Mouse (Mus musculus) right cerebral cortex, adult 18-20 months (tissue): ENCODE results near the gene Kirrel3.

Source experiments
- DNase-seq: peaks from one replicate; pipeline ENCODE4 v3.0.0; 2022; ENCODE audit warnings: mixed read lengths

Kirrel3 gene

DNA sequence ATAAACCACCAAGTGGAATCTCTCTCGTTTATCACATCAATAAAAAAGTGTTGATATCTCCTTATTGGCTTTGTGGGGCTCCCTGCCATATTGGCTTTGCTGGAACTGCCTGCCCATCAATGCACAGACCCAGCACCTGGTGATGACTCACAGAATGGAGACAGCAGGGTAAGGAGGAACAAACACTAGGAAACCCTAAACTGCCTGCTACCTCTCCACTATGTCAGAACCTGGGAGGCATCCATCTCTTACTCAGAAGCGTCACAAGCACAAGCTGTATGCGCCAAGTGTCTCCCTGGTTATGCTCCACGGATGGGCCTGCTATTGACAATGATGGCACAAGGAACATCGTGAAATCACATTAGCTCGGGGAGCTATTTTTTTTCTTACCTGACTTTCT lies 33.2 kb downstream of the Kirrel3 start:
- DNase-seq = no peak

DNA sequence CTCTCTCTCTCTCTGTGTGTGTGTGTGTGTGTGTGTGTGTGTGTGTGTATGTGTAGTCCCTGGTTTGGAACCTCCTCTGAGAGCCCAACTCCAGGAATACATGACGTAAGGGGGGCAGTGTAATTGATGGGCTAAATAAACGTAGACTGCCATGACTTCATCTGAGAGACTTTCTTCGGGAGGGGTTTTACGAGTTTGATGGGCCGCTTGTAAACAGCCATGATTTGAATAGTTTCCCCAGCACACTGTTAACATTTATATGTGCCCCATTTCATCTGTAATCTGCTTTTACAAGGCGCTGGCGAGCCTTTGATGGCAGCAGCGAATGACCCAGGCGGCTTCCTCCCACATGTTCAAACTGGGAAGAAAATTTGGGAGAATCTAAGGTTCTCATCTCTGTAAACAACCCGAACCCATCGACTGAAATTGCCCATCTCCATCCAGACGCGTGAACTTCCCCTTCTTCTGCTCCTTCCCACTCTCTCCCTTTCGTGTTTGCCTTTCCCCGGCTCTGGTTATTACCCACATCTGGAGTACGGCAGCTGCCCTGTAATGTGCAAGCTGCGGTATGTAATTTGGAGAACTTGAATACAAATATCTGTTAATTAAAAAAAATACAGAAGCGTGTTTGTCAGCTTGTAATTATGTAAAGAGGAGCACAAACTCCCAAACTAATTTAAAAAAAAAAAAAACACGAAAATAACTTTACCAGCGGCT lies 34.7 kb downstream of the Kirrel3 start:
- DNase-seq = no peak

DNA sequence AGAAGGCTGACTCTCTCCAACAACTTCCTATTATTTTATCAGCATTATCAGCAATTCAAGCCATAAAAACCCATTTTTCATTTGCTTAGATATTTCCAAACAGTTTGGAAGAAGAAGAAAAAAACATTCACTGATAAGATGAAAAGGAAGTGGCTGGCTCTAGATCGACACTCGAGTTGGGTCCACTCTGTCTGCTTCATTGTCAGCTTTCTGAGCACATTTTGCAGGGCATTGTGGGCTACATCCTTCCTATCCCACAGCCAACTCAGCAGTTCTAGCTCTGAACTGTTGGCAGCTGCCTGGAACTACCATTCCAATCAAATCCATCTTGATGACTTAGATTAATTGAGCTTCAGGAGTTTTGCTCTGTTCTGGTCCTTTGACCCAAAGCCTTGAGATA lies 40.0 kb downstream of the Kirrel3 start:
- DNase-seq = no peak

DNA sequence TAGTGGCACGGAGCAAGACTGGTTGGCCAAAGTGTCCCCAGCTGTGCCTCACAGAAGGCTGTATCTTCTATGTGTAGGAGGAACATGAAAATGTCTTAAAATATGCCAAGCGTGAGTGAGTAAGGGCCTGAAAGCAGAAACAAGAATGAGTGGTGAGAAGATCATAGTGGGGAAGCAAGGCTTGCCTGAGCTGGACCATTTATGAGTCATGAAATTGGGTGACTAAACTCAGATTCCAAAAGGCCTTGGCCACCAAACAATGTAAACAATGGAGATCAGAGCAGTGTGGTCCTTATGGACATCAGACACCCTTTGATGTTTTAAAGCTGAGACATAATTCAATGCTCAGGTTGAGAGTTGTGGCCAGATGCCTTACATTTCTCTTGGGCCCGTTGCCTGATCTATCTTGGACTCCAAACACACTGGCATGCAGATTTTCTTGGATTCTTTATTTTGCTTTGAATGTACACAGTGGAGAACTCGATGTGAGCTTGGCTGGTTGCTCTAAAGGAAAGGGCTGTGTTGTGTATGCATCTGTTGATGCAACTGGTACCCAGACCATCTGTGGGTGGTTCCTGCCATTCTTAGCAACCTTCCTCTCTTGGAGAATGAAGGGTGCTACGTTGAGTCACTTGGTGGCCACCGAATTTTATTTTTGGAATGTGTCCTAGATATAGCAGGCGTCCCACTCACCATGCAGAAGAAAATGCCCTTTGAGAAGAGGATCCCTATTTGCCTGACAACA lies 53.1 kb downstream of the Kirrel3 start:
- DNase-seq = peak; percentile 89

- DNase-seq = peak; percentile 32
Measured at GRCm38 (mm10) chr9:34541908-34542307, 56.2 kb downstream of the Kirrel3 start.

GRCm38 (mm10) chr9:34555699-34556098 lies 70.0 kb downstream of the Kirrel3 start:
- DNase-seq = no peak

- no peak for DNase-seq
Measured at GRCm38 (mm10) chr9:34557846-34558245, 72.2 kb downstream of the Kirrel3 start.

DNA sequence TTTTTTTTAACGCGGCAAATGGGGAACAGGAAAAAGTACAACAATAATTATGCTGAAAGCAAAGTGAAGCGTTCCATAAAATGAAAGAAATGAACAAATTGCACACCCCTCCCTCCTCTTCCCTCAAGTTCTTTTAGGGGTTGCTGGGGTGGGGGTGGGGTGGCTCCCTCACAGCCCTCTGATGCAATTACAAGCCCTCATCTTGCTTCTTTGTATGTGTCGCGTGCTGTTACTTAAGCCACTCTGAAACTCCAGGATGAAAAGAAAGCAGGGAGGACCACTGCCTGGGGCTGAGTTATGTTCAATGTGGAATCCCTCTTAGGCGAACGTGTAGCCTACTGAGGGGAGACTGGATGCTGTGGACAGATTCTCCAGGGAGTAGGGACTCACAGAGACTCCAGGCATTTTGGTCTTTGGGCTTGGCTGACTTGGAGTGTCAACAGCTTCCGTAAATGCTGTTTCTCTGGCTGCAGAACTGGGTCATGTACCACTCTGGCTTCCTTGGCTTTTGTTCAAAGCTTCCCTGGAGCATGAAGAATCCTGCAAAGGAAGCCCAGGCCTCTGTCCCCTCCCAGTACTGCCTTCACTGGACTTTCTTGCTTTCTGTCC lies 72.7 kb downstream of the Kirrel3 start:
- peak; percentile 43 for DNase-seq

- DNase-seq = no peak
Measured at GRCm38 (mm10) chr9:34559102-34559501, 73.4 kb downstream of the Kirrel3 start.

- no peak for DNase-seq
Measured at GRCm38 (mm10) chr9:34561281-34561680, 75.6 kb downstream of the Kirrel3 start.

DNA sequence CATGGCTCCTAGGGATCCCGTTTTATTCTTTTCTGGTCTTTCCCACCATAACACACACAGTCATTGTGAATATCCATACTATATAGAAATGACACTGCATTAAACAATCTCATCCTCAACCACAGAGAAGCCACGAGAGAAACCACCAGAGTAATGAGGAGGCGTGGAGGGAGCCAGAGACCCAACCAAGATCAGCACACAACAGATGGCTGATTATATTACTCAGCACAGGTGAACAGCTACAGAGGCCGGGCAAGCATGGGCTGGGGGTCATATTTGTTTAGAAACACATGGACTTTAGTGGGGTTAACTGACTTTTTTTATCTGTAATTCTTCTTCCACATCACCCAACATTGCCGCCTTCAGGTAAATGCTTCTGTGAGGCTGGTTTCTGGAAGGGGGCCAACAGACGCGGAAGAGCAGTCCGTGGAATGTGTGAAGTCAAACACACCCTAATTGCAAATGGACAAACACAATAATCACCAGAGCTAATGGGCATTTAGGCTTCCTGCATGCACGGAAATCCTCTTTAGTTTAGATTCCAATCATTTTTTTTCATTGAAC lies 76.8 kb downstream of the Kirrel3 start:
- DNase-seq = no peak

- DNase-seq = no peak
Measured at GRCm38 (mm10) chr9:34573906-34574305, 88.2 kb downstream of the Kirrel3 start.

- peak; percentile 43 for DNase-seq
Measured at GRCm38 (mm10) chr9:34574611-34575010, 88.9 kb downstream of the Kirrel3 start.

DNA sequence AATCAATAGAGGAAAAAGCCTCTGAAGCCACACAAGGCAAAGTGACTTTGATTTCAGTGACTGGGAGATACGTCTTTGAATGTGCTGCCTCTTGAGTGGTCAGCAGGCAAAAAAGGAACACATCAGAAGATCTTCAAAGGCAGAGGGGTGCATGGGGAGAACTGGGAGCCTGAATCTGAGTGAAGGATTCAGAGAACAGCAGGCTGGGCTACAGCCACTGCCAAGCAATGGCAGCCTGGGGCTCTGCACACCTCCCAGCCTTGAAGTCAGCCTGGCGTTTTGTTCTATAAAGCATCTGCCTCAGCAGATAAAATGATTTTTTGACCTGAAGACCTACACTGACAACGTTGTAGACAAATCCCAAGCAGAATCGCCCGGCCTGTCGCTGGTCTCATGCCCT lies 93.5 kb downstream of the Kirrel3 start:
- no peak for DNase-seq

DNA sequence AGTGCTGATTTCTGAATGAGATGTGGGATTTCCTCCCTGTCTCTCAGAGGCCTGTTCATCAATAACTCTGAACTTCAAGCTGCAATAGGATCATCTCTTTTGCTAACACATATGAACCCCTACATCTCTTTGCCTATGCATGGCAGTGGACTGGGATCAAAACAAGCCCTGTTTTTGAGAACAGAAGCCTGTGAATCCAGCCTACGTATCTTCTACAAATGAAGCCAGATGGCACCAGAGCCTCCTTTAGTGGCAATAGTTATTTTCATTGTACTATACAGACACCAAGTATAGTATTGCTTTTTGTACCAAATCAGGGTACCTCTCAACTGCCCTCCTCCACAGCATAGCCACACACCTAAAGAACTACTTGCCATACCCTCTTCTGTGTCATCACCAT lies 94.4 kb downstream of the Kirrel3 start:
- peak; percentile 39 for DNase-seq

- DNase-seq = no peak
Measured at GRCm38 (mm10) chr9:34582496-34582895, 96.8 kb downstream of the Kirrel3 start.

DNA sequence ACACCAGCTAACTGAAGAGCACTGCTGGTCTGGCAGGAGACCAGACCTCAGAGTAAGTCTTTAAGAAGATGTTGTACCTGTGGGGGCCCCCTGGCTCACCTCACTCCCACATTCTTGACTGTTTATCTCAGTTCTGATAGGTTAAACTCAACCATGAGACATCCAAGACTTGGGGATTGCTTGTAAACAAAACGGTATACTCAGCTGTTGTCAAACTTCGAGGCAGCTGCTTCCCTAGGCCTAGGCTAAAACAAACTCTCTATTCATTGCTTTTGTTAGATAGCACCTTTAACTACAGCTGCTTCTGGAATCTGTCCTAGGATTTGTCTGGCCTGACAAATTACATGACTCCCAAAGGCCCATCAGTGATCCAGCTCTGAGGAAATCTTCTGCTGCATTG lies 99.8 kb downstream of the Kirrel3 start:
- no peak for DNase-seq

GRCm38 (mm10) chr9:34586080-34586479 lies 100.4 kb downstream of the Kirrel3 start:
- no peak for DNase-seq

GRCm38 (mm10) chr9:34589799-34590198 lies 104.1 kb downstream of the Kirrel3 start:
- DNase-seq = no peak

DNA sequence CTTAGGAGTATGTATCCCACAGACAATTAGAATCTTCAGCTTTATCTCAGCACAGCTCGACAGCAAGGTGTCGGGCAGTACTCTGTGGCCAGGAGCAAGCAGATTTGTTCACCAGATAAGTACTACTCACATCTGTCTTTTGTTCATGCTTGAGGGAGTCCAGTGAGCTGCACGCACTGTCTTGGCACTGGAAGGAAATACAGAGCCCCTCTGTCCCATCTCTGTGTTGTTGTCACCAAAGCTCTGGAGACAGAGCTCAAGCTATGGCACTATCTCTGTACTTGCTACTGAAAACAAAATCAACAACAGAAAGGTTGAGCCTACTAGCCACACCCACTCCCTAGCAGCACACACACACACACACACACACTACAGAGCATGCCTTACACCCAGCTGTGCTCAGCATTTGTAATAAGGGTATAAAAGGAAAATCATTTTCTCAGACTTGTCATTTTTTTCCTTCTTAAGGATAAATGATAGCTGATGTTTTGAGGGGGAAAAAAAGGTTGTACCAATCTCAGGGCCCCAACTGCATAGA lies 106.4 kb downstream of the Kirrel3 start:
- DNase-seq = no peak

DNA sequence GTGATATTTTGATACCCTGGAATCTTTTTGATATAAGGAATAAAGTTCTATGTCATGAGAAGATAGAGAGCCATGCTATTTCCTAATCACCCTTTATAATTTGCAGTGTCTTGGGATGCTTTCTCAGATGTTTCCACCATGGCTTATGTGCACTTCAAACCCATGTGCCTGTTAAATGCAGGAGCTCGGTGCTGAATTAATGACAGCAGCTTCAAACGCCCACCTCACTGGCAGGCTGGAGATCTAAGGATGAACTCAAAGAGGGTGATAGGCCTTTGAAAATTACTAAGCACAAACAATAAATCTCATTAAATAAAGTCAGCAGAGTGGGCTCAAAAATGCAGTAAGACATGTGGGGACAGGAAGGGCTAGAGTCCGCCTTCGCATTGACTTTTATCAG lies 108.2 kb downstream of the Kirrel3 start:
- DNase-seq = no peak

- no peak for DNase-seq
Measured at GRCm38 (mm10) chr9:34600326-34600725, 114.6 kb downstream of the Kirrel3 start.

- no peak for DNase-seq
Measured at GRCm38 (mm10) chr9:34603750-34604149, 118.1 kb downstream of the Kirrel3 start.
